Mouse (Mus musculus): ENCODE measurements at regions not wholly inside any gene's neighbourhood (a gene's known extent, or its start where the extent isn't known, plus 50 kb on each side); places are given as distances from the start of the nearest gene placed in this dataset.

DNA sequence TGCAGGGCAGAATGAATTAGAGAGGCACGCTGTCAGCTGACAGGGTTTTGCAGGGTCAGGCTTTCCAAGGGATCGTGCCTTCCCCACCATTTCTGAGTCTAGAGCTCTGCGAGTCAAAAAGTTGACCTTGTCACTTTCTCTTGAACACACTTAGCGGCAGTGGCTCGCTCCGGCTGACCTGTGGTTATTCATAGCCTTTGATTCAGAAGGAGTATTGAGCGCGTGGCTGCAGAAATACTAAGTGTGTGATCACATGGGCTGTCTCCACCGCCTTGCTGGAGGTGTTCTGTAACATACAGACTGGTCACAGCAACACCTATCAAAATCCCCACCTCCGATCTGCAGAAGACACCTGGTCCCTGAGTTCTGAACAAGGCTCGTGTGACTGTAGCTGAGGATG, 252.9 kb downstream of the Uaca start:
- Histone ChIP-seq H3K9ac (ENCODE audit: low read depth, low read length) (no peak overlapping the region), H3K4me1 (replicated peaks; ENCODE audit: control insufficient read depth, insufficient read depth, low read length) (no peaks in the 10 kb centered on the region), H3K27ac (ENCODE audit: low read depth, low read length) (no peak overlapping the region), H3K4me3 (ENCODE audit: low read depth, low read length) (no peak overlapping the region), H3K9me3 (ENCODE audit: control insufficient read depth) (no peaks in the 10 kb centered on the region), H3K27me3 (replicated peaks; ENCODE audit: control insufficient read depth, insufficient read depth, low read length) (no peaks in the 10 kb centered on the region), H3K4me2 (replicated peaks; ENCODE audit: low read depth) (no peak overlapping the region), H3K36me3 (ENCODE audit: control insufficient read depth, insufficient read depth) (no peaks in the 10 kb centered on the region)
- 85% methylated on average over 11 of the region's 11 CpGs for WGBS
- no peak for ATAC-seq
- no peak for TF ChIP-seq CTCF (IDR thresholded peaks at IDR 0.05; ENCODE audit: low read depth)

DNA sequence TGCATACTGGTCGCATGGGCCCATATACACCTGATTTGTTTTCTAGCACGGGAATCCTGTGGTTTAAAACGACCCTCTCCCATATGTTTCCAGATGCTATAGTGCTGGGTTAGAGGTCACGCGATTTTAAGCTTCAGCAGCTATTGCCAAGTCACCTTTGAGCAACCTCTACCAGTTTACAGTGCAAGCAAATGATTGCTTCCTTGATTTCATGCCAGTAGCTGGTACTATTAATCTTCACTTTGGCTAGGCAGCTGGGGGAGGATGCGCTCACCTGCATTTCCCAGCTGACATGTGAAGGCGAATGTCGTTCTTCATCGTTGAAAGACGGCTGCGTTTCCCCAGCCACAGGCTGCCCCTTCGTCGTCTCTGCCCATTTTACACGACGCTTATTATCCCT, 254.2 kb downstream of the Uaca start:
- no peak overlapping the region for H3K4me3 ChIP-seq (ENCODE audit: low read depth, low read length)
- no peak for ATAC-seq
- H3K36me3 ChIP-seq (ENCODE audit: control insufficient read depth, insufficient read depth): no peaks in the 10 kb centered on the region
- no peak overlapping the region for H3K9ac ChIP-seq (ENCODE audit: low read depth, low read length)
- no peak for TF ChIP-seq CTCF (IDR thresholded peaks at IDR 0.05; ENCODE audit: low read depth)
- no peaks in the 10 kb centered on the region for H3K4me1 ChIP-seq (replicated peaks; ENCODE audit: control insufficient read depth, insufficient read depth, low read length)
- H3K27ac ChIP-seq (ENCODE audit: low read depth, low read length): no peak overlapping the region
- H3K27me3 ChIP-seq (replicated peaks; ENCODE audit: control insufficient read depth, insufficient read depth, low read length): no peaks in the 10 kb centered on the region
- H3K4me2 ChIP-seq (replicated peaks; ENCODE audit: low read depth): no peak overlapping the region
- H3K9me3 ChIP-seq (ENCODE audit: control insufficient read depth): no peaks in the 10 kb centered on the region
- 79% methylated on average over 15 of the region's 15 CpGs for WGBS

DNA sequence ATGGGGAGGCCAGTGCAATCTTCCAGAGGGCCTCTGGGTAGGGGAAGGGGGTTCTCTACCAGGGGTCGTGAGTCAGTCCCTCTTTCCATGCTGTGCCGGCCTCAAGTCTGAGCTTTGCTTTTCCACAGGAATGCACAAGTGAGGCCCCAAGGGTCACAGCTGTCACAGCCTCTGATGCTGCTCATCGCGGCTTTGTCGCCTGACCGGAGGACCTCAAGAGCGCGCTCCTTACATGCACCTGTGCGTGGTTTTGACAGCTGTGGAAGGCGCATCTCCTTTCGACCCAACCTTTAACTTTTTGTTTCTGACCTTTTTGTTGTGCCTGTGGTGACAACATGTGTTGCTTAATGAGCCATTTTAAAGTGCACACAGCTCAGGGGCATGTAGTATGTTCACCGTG, 258.3 kb downstream of the Uaca start:
- no peak for TF ChIP-seq CTCF (IDR thresholded peaks at IDR 0.05; ENCODE audit: low read depth)
- WGBS: 94% methylated on average over 12 of the region's 12 CpGs
- H3K27me3 ChIP-seq (replicated peaks; ENCODE audit: control insufficient read depth, insufficient read depth, low read length): no peaks in the 10 kb centered on the region
- H3K36me3 ChIP-seq (ENCODE audit: control insufficient read depth, insufficient read depth): no peaks in the 10 kb centered on the region
- no peak for ATAC-seq
- no peak overlapping the region for H3K9ac ChIP-seq (ENCODE audit: low read depth, low read length)
- no peak overlapping the region for H3K4me3 ChIP-seq (ENCODE audit: low read depth, low read length)
- no peak overlapping the region for H3K27ac ChIP-seq (ENCODE audit: low read depth, low read length)
- no peaks in the 10 kb centered on the region for H3K9me3 ChIP-seq (ENCODE audit: control insufficient read depth)
- no peak overlapping the region for H3K4me2 ChIP-seq (replicated peaks; ENCODE audit: low read depth)
- H3K4me1 ChIP-seq (replicated peaks; ENCODE audit: control insufficient read depth, insufficient read depth, low read length): no peaks in the 10 kb centered on the region

DNA sequence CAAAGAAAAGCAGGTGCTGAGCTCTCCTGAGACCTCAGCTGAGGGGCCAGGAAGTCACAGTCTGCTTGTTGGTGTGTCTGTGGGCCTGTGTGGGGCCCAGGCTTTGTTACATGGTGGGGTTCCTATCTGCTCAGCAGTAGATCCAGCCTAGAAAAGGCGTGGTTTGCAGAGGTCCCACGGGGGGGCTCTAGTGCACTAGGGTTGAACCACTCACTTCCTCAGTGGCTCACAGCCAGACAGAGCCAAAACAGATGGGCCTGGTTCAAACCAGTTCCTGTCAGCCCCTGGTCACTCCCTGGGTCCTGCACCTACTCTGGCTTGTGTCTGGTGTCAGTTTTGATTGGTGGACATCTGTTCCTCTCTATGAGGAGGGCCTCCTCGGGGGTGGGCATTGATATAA, 260.1 kb downstream of the Uaca start:
- no peak overlapping the region for H3K27ac ChIP-seq (ENCODE audit: low read depth, low read length)
- 22% methylated on average over 3 of the region's 3 CpGs for WGBS

DNA sequence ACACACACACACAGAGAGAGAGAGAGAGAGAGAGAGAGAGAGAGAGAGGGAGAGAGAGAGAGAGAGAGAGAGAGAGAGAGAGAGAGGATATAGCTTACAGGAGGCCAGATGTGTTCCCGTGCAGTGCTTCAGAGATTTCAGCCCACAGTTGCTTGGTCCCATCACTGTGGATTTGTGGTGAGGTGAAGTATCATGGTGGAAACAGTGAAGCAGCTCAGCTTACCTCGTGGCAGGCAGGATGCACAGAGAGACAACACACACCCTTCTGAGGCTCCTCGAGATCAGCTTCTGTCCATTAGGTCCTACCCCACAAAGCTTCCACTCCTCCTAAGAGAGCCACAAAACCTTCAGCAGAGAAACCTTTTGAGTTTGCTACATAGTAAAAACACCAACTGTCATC, 261.1 kb downstream of the Uaca start:
- Histone ChIP-seq H3K9me3 (ENCODE audit: control insufficient read depth) (no peaks in the 10 kb centered on the region), H3K4me2 (replicated peaks; ENCODE audit: low read depth) (no peak overlapping the region), H3K36me3 (ENCODE audit: control insufficient read depth, insufficient read depth) (no peaks in the 10 kb centered on the region), H3K9ac (ENCODE audit: low read depth, low read length) (no peak overlapping the region), H3K27me3 (replicated peaks; ENCODE audit: control insufficient read depth, insufficient read depth, low read length) (no peaks in the 10 kb centered on the region), H3K4me3 (ENCODE audit: low read depth, low read length) (no peak overlapping the region), H3K27ac (ENCODE audit: low read depth, low read length) (no peak overlapping the region), H3K4me1 (replicated peaks; ENCODE audit: control insufficient read depth, insufficient read depth, low read length) (no peaks in the 10 kb centered on the region)
- no peak for ATAC-seq
- no peak for TF ChIP-seq CTCF (IDR thresholded peaks at IDR 0.05; ENCODE audit: low read depth)
- 80% methylated on average over 3 of the region's 3 CpGs for WGBS

More for the DNA sequence above, 260.1 kb downstream of the Uaca start:
- no peak overlapping the region for H3K4me3 ChIP-seq (ENCODE audit: low read depth, low read length)
- peak; percentile 49; the same call in 1 of the 2 replicates for ATAC-seq
- no peak overlapping the region for H3K4me2 ChIP-seq (replicated peaks; ENCODE audit: low read depth)
- H3K9me3 ChIP-seq (ENCODE audit: control insufficient read depth): no peaks in the 10 kb centered on the region
- no peaks in the 10 kb centered on the region for H3K27me3 ChIP-seq (replicated peaks; ENCODE audit: control insufficient read depth, insufficient read depth, low read length)
- peak; percentile 48 for TF ChIP-seq CTCF (IDR thresholded peaks at IDR 0.05; ENCODE audit: low read depth)
- H3K36me3 ChIP-seq (ENCODE audit: control insufficient read depth, insufficient read depth): no peaks in the 10 kb centered on the region
- no peak overlapping the region for H3K9ac ChIP-seq (ENCODE audit: low read depth, low read length)
- H3K4me1 ChIP-seq (replicated peaks; ENCODE audit: control insufficient read depth, insufficient read depth, low read length): no peaks in the 10 kb centered on the region

DNA sequence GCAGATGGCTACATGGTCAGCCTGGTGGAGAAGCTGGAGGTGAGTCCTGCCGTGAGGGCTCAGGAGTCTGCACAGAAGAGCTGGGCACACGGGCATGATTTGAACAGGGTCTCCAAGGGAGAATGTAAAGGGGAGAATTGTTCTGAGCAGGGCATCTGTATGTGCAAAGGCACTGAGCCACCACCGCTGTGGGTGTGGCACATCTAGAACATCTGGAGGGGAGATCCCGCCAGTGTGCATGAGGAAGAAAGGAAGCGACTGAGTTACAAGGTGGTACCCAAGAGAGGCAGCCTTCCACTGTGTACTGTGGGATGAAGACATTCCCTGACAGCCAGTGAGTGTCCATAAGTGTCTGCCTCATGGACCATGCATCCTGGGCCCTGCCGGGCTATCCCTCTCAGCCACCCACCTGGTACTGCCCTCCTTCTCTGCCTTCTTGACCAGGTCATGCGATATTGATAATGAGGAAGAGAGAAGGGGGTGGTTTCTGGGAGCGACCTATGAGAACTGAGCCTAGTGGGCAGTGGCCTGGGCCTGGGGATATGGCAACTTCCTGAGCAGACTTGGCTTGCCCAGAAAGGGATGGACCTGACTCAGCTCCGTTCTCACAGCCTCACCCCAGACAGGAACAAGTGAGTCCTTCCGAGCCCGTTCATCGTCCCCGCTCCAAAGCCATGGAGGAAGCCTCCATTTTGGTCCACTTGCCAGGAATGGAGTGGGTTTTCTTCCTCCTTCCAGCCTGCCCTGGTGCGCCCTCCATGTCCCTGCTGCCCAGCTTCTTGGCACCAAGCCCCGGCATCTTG, 261.8 kb downstream of the Uaca start:
- WGBS: 82% methylated on average over 15 of the region's 15 CpGs
- Histone ChIP-seq H3K4me1 (replicated peaks; ENCODE audit: control insufficient read depth, insufficient read depth, low read length) (no peaks in the 10 kb centered on the region), H3K36me3 (ENCODE audit: control insufficient read depth, insufficient read depth) (no peaks in the 10 kb centered on the region), H3K9ac (ENCODE audit: low read depth, low read length) (no peak overlapping the region), H3K4me3 (ENCODE audit: low read depth, low read length) (no peak overlapping the region), H3K4me2 (replicated peaks; ENCODE audit: low read depth) (no peak overlapping the region; the same call in 1 of the 2 replicates), H3K9me3 (ENCODE audit: control insufficient read depth) (no peaks in the 10 kb centered on the region), H3K27ac (ENCODE audit: low read depth, low read length) (no peak overlapping the region), H3K27me3 (replicated peaks; ENCODE audit: control insufficient read depth, insufficient read depth, low read length) (no peaks in the 10 kb centered on the region)
- no peak for ATAC-seq
- no peak for TF ChIP-seq CTCF (IDR thresholded peaks at IDR 0.05; ENCODE audit: low read depth)
